Mouse (Mus musculus) embryonic facial prominence, embryonic 13.5 days (tissue): Measurements from ENCODE around the gene Snhg11. TPM values are rescaled to one million over a fixed set of nuclear protein-coding genes. Genes with fewer than 3 reads are reported as not detected.

ENCODE experiments used
- ATAC-seq: fragments of 200-750 bp; cut with Nextera tagmentation; 2 replicates; pipeline ENCODE4 v1.8.0; 2017; ENCODE audit warnings: low read depth; ENCODE audit not compliant: insufficient number of reproducible peaks, insufficient read depth, low FRiP score, low TSS enrichment
- H3K27ac ChIP-seq: fragments of 300-500 bp; sonication (generic); 2 replicates; pipeline ENCODE4 v1.5.1; 2015; ENCODE audit warnings: moderate library complexity, mild to moderate bottlenecking, inconsistent platforms
- H3K27me3 ChIP-seq: fragments of 300-500 bp; sonication (generic); 2 replicates; pipeline ENCODE4 v1.6.1; 2015; ENCODE audit warnings: mild to moderate bottlenecking, inconsistent platforms
- H3K36me3 ChIP-seq: fragments of 300-500 bp; sonication (generic); 2 replicates; pipeline ENCODE4 v1.6.1; 2015; ENCODE audit warnings: mild to moderate bottlenecking, inconsistent platforms
- H3K4me1 ChIP-seq: fragments of 300-500 bp; sonication (generic); 2 replicates; pipeline ENCODE4 v1.6.1; 2015; ENCODE audit warnings: inconsistent platforms
- H3K4me2 ChIP-seq: fragments of 300-500 bp; sonication (generic); 2 replicates; pipeline ENCODE4 v1.6.1; 2015; ENCODE audit warnings: moderate library complexity, mild to moderate bottlenecking, inconsistent platforms
- H3K4me3 ChIP-seq: fragments of 300-500 bp; sonication (generic); 2 replicates; pipeline ENCODE4 v1.5.1; 2015; ENCODE audit warnings: mild to moderate bottlenecking, inconsistent platforms
- H3K9ac ChIP-seq: fragments of 300-500 bp; sonication (generic); 2 replicates; pipeline ENCODE4 v1.6.1; 2015; ENCODE audit warnings: mild to moderate bottlenecking, inconsistent platforms
- H3K9me3 ChIP-seq: fragments of 300-500 bp; sonication (generic); 2 replicates; pipeline ENCODE4 v1.6.1; 2016; ENCODE audit warnings: inconsistent platforms
- WGBS: fragments of 180-500 bp; shearing (Covaris S2); methylation state at CpG from one replicate; pipeline ENCODE4 v1.1.7; 2015; ENCODE audit warnings: mixed read lengths; 5-methylcytosine and 5-hydroxymethylcytosine counted together
- polyA plus RNA-seq: library from polyadenylated mRNA; unstranded; fragments of >200 nt; fragmentation: Nextera tagmentation; extraction: Ambion mirVana; gene quantifications from 2 replicates; pipeline ENCODE4 v1.2.1, GENCODE M21; 2015

Gene Snhg11
- polyA plus RNA-seq, 1 experiment from 2014 or later = 13.1 TPM

- peak; percentile 92 for ATAC-seq
- Histone ChIP-seq H3K9ac (peak within 1 kb of the TSS; percentile 94), H3K4me3 (peak within 1 kb of the TSS; percentile 91), H3K27me3 (no peaks in the 10 kb centered on the region; the same call in 1 of the 2 replicates), H3K4me1 (peaks cover 16% of the 10 kb centered on the region), H3K9me3 (no peaks in the 10 kb centered on the region), H3K27ac (peak within 1 kb of the TSS; percentile 91), H3K36me3 (no peaks in the 10 kb centered on the region), H3K4me2 (peak within 1 kb of the TSS; percentile 96)
- 1% methylated on average over 46 of the region's 46 CpGs for WGBS
Measured at GRCm38 (mm10) chr2:158409595-158410021, 34.2 kb downstream of the Snhg11 start, which contains the start of gene Ralgapb. Ralgapb (plus strand) TSS chr2:158409848.

GRCm38 (mm10) chr2:158410022-158411014 is 34.9 kb downstream of the Snhg11 start:
- H3K4me1 ChIP-seq = peaks cover 16% of the 10 kb centered on the region
- peak overlapping the region; percentile 91 for H3K4me3 ChIP-seq
- peak overlapping the region; percentile 91 for H3K27ac ChIP-seq
- H3K9ac ChIP-seq = peak overlapping the region; percentile 94
- no peaks in the 10 kb centered on the region; the same call in 1 of the 2 replicates for H3K27me3 ChIP-seq
- 3% methylated on average over 48 of the region's 67 CpGs for WGBS
- no peaks in the 10 kb centered on the region for H3K36me3 ChIP-seq
- peak; percentile 44 for ATAC-seq
- H3K4me2 ChIP-seq = peak overlapping the region; percentile 96
- H3K9me3 ChIP-seq = no peaks in the 10 kb centered on the region

- ATAC-seq = no peak
- H3K4me2 ChIP-seq = no peak overlapping the region
- WGBS = 79% methylated on average over 2 of the region's 2 CpGs
- no peak overlapping the region for H3K27ac ChIP-seq
- H3K9ac ChIP-seq = no peak overlapping the region
- H3K27me3 ChIP-seq = no peaks in the 10 kb centered on the region; the same call in 1 of the 2 replicates
- H3K4me3 ChIP-seq = no peak overlapping the region
- no peaks in the 10 kb centered on the region for H3K36me3 ChIP-seq
- peaks cover 16% of the 10 kb centered on the region for H3K4me1 ChIP-seq
- no peaks in the 10 kb centered on the region for H3K9me3 ChIP-seq
Measured at GRCm38 (mm10) chr2:158413240-158413639, 37.8 kb downstream of the Snhg11 start.

GRCm38 (mm10) chr2:158415826-158416225 is 40.4 kb downstream of the Snhg11 start:
- H3K27ac ChIP-seq = no peak overlapping the region
- no peaks in the 10 kb centered on the region for H3K27me3 ChIP-seq
- 86% methylated on average over 1 of the region's 1 CpGs for WGBS
- no peaks in the 10 kb centered on the region for H3K9me3 ChIP-seq
- ATAC-seq = no peak
- no peak overlapping the region for H3K4me3 ChIP-seq
- peaks cover 7% of the 10 kb centered on the region for H3K4me1 ChIP-seq
- no peaks in the 10 kb centered on the region for H3K36me3 ChIP-seq
- no peak overlapping the region for H3K9ac ChIP-seq
- H3K4me2 ChIP-seq = no peak overlapping the region

- ATAC-seq = no peak
- WGBS = 88% methylated on average over 1 of the region's 1 CpGs
- Histone ChIP-seq H3K4me3 (no peak overlapping the region), H3K9ac (no peak overlapping the region), H3K36me3 (0 out of 2 replicates have a peak, but pooled peaks cover 14% of the 10 kb centered on the region), H3K27me3 (no peaks in the 10 kb centered on the region), H3K4me1 (no peaks in the 10 kb centered on the region), H3K4me2 (no peak overlapping the region), H3K27ac (no peak overlapping the region), H3K9me3 (no peaks in the 10 kb centered on the region)
Measured at GRCm38 (mm10) chr2:158418663-158419062, 43.2 kb downstream of the Snhg11 start.

Other genes starting within 250 kb of the Snhg11 start
- 10.9 and 16.4 TPM in 2 replicates for gene Tgm2, start 229.2 kb upstream of the Snhg11 start, polyA plus RNA-seq
- gene D630003M21Rik, start 146.4 kb upstream of the Snhg11 start, polyA plus RNA-seq = 7.5 and 7.6 TPM in 2 replicates
- gene Bpi, start 117.5 kb upstream of the Snhg11 start, polyA plus RNA-seq = not detected in 2 replicates
- 4.2 and 6.0 TPM in 2 replicates for gene Lbp, start 69.1 kb upstream of the Snhg11 start, polyA plus RNA-seq
- gene Ralgapb, start 34.2 kb downstream of the Snhg11 start, polyA plus RNA-seq = 19.1 and 21.6 TPM in 2 replicates
- not detected in 2 replicates for gene Adig, start 127.0 kb downstream of the Snhg11 start, polyA plus RNA-seq
- 1.3 TPM in 2 replicates for gene Arhgap40, start 137.2 kb downstream of the Snhg11 start, polyA plus RNA-seq
- not detected in 2 replicates for gene Slc32a1, start 235.1 kb downstream of the Snhg11 start, polyA plus RNA-seq
- 13.1 and 13.5 TPM in 2 replicates for gene Actr5, start 249.2 kb downstream of the Snhg11 start, polyA plus RNA-seq